25 mouse cellular contexts compared by ENCODE assay signal in the genomic region with DNA sequence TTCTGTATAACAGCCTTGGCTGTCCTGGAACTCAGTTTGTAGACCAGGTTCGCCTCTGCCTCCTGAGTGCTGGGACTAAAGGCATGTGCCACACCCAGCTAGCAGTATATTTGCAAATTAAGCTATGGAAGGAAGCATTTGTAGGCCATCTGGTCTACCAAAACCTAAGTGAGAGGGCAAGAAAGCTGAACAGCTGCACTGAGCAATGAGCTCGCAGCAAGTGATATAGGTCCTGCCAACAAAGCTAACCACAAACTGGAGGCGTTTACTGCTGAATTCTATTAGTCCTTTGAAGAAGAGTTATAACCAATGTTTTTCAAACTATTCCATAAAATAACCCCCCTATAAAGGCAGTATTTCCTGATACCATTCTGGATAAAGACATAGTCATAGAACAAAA. TPM values are rescaled to one million over a fixed set of nuclear protein-coding genes. Genes with fewer than 3 reads are reported as not detected.
DNase-seq lines count a peak whose midpoint lies in the region; ATAC-seq and TF ChIP-seq lines count a peak whose summit lies in the region.
"Had no signal": no experiment of that assay in that cellular context is flagged by ENCODE, and none has a peak within 500 bp of the region (broad histone marks: within the 10 kb centered on the region; RNA-seq: fewer than 3 reads in every experiment).

No protein-coding gene starts in this region.

- no peaks in the 10 kb centered on the region for H3K36me3 ChIP-seq in embryonic facial prominence, embryonic 14.5 days (ENCODE audit: control insufficient read depth, insufficient read depth, low read length)
- no peaks in the 10 kb centered on the region for H3K36me3 ChIP-seq in embryonic facial prominence, embryonic 10.5 days (replicated peaks)
- no peaks in the 10 kb centered on the region for H3K36me3 ChIP-seq in intestine, embryonic 14.5 days (ENCODE audit: control insufficient read depth, insufficient read depth, low read length)
- no peaks in the 10 kb centered on the region for H3K36me3 ChIP-seq in intestine, postnatal 0 days (ENCODE audit: control insufficient read depth, insufficient read depth)
- H3K36me3 ChIP-seq: embryonic facial prominence, embryonic 13.5 days; forebrain, embryonic 15.5 days; G1E had no signal

- H3K4me3 ChIP-seq in embryonic facial prominence, embryonic 14.5 days (ENCODE audit: low read depth, low read length), result no peak overlapping the region
- no peak overlapping the region for H3K4me3 ChIP-seq in embryonic facial prominence, embryonic 10.5 days
- no peak overlapping the region for H3K4me3 ChIP-seq in intestine, embryonic 14.5 days (ENCODE audit: low read depth, low read length)
- H3K4me3 ChIP-seq in intestine, postnatal 0 days (ENCODE audit: low read depth, low read length), result no peak overlapping the region
- H3K4me3 ChIP-seq: embryonic facial prominence, embryonic 13.5 days; forebrain, embryonic 13.5 days; forebrain, embryonic 15.5 days had no signal

- DNase-seq in embryonic facial prominence, embryonic 14.5 days (ENCODE audit: low spot score), result peak; percentile 50
- DNase-seq in embryonic facial prominence, embryonic 10.5 days (ENCODE audit: low spot score), result no peak
- DNase-seq in intestine, embryonic 14.5 days (ENCODE audit: low spot score), result peak; percentile 29
- peak; percentile 10 for DNase-seq in 3T3-L1 (ENCODE audit: low read depth, low spot score)
- DNase-seq in brain, adult 2 months (ENCODE audit: low read depth, low spot score), result peak; percentile 14
- DNase-seq in adrenal gland, postnatal 4 days (ENCODE audit: low spot score in 2 of 2), result no peak
- no peak for DNase-seq in urinary bladder, postnatal 14 days (ENCODE audit: low spot score)
- DNase-seq: adrenal gland, adult 8-10 months; adrenal gland, postnatal 14 days; adrenal gland, postnatal 36 days; cerebellum, adult 11-12 months; cerebellum, adult 2 months; cerebellum, adult 9-10 months; cerebellum, postnatal 10 days; cerebellum, postnatal 25 days; forebrain, postnatal 0 days had no signal

- 62% methylated on average over 3 of the region's 3 CpGs for WGBS in embryonic facial prominence, embryonic 14.5 days
- WGBS in embryonic facial prominence, embryonic 10.5 days, result 94% methylated on average over 3 of the region's 3 CpGs
- 90% methylated on average over 3 of the region's 3 CpGs for whole genome bisulfite sequencing in intestine, embryonic 14.5 days
- WGBS in intestine, postnatal 0 days, result 92% methylated on average over 3 of the region's 3 CpGs

- H3K27ac ChIP-seq in embryonic facial prominence, embryonic 14.5 days (replicated peaks; ENCODE audit: low read depth, low read length), result no peak overlapping the region
- no peak overlapping the region for H3K27ac ChIP-seq in embryonic facial prominence, embryonic 10.5 days (replicated peaks)
- no peak overlapping the region for H3K27ac ChIP-seq in intestine, embryonic 14.5 days (ENCODE audit: low read depth)
- no peak overlapping the region for H3K27ac ChIP-seq in intestine, postnatal 0 days (ENCODE audit: low read depth, low read length)
- H3K27ac ChIP-seq: embryonic facial prominence, embryonic 13.5 days; forebrain, embryonic 13.5 days; forebrain, embryonic 15.5 days had no signal

- TF ChIP-seq CTCF in intestine, postnatal 0 days (IDR thresholded peaks at IDR 0.05; ENCODE audit: low read depth), result no peak

- peaks cover 9% of the 10 kb centered on the region; the same call in 1 of the 2 replicates for H3K4me1 ChIP-seq in embryonic facial prominence, embryonic 14.5 days (ENCODE audit: control insufficient read depth, insufficient read depth, low read length)
- H3K4me1 ChIP-seq in embryonic facial prominence, embryonic 10.5 days, result peaks cover 14% of the 10 kb centered on the region
- H3K4me1 ChIP-seq in intestine, embryonic 14.5 days (replicated peaks; ENCODE audit: control insufficient read depth, insufficient read depth, low read length), result 0 out of 2 replicates have a peak, but pooled peaks cover 2% of the 10 kb centered on the region
- no peaks in the 10 kb centered on the region for H3K4me1 ChIP-seq in intestine, postnatal 0 days (replicated peaks; ENCODE audit: control insufficient read depth, insufficient read depth, low read length)
- H3K4me1 ChIP-seq: forebrain, embryonic 15.5 days had no signal

- no peaks in the 10 kb centered on the region for H3K27me3 ChIP-seq in embryonic facial prominence, embryonic 14.5 days (replicated peaks; ENCODE audit: control insufficient read depth, insufficient read depth, low read length)
- H3K27me3 ChIP-seq in embryonic facial prominence, embryonic 10.5 days (replicated peaks; ENCODE audit: low read depth, poor library complexity, severe bottlenecking), result no peaks in the 10 kb centered on the region
- no peaks in the 10 kb centered on the region for H3K27me3 ChIP-seq in intestine, embryonic 14.5 days (replicated peaks; ENCODE audit: control insufficient read depth, insufficient read depth, low read length)
- no peaks in the 10 kb centered on the region for H3K27me3 ChIP-seq in intestine, postnatal 0 days (replicated peaks; ENCODE audit: control insufficient read depth, insufficient read depth, low read length)
- H3K27me3 ChIP-seq: CH12.LX; embryonic facial prominence, embryonic 13.5 days; forebrain, embryonic 13.5 days; forebrain, embryonic 15.5 days had no signal

- H3K9ac ChIP-seq in embryonic facial prominence, embryonic 14.5 days (ENCODE audit: low read depth, low read length), result no peak overlapping the region
- no peak overlapping the region for H3K9ac ChIP-seq in intestine, embryonic 14.5 days (ENCODE audit: low read length)
- H3K9ac ChIP-seq in intestine, postnatal 0 days (ENCODE audit: low read depth, low read length), result no peak overlapping the region
- H3K9ac ChIP-seq: embryonic facial prominence, embryonic 13.5 days; forebrain, embryonic 13.5 days; forebrain, embryonic 15.5 days; forebrain, postnatal 0 days had no signal

- no peak for ATAC-seq in embryonic facial prominence, embryonic 14.5 days (ENCODE audit: low read depth)
- ATAC-seq in intestine, embryonic 14.5 days (replicated peaks; ENCODE audit: low FRiP score, low TSS enrichment, low read depth), result no peak
- no peak for ATAC-seq in intestine, postnatal 0 days
- ATAC-seq: activated CD4-positive, CD25-positive, alpha-beta regulatory T cell, adult 4 months; CD4-positive, CD25-positive, alpha-beta regulatory T cell, adult 4 months; forebrain, embryonic 13.5 days; forebrain, embryonic 15.5 days; forebrain, postnatal 0 days; Patski had no signal

- H3K9me3 ChIP-seq in embryonic facial prominence, embryonic 14.5 days (ENCODE audit: control insufficient read depth, low read length), result no peaks in the 10 kb centered on the region
- H3K9me3 ChIP-seq in embryonic facial prominence, embryonic 10.5 days, result no peaks in the 10 kb centered on the region
- no peaks in the 10 kb centered on the region for H3K9me3 ChIP-seq in intestine, embryonic 14.5 days (ENCODE audit: control insufficient read depth, low read length)
- no peaks in the 10 kb centered on the region for H3K9me3 ChIP-seq in intestine, postnatal 0 days (ENCODE audit: control insufficient read depth)
- H3K9me3 ChIP-seq: embryonic facial prominence, embryonic 13.5 days; forebrain, embryonic 13.5 days; forebrain, embryonic 15.5 days; G1E had no signal

- H3K4me2 ChIP-seq in embryonic facial prominence, embryonic 14.5 days (ENCODE audit: low read depth, low read length), result no peak overlapping the region
- H3K4me2 ChIP-seq in intestine, embryonic 14.5 days (ENCODE audit: low read length), result no peak overlapping the region
- H3K4me2 ChIP-seq in intestine, postnatal 0 days (replicated peaks; ENCODE audit: low read depth), result no peak overlapping the region
- H3K4me2 ChIP-seq: embryonic facial prominence, embryonic 13.5 days; forebrain, embryonic 13.5 days; forebrain, embryonic 15.5 days had no signal

RNA-seq across cellular contexts. Expression of a gene that starts 27.1 kb away (rescaled TPM):
- 33.2 and 35.2 TPM in 2 replicates for polyA plus RNA-seq in embryonic facial prominence, embryonic 14.5 days (2014; fragmentation: Nextera tagmentation; extraction: Ambion mirVana)
- polyA plus RNA-seq in embryonic facial prominence, embryonic 10.5 days (2016; fragmentation: Nextera tagmentation; extraction: Ambion mirVana), result 44.6 and 48.8 TPM in 2 replicates
- 27.2 and 33.7 TPM in 2 replicates for polyA plus RNA-seq in intestine, embryonic 14.5 days (2014; fragmentation: Nextera tagmentation; extraction: Ambion mirVana)
- polyA plus RNA-seq in intestine, postnatal 0 days (2015; fragmentation: Nextera tagmentation; extraction: Ambion mirVana), result 12.0 and 12.4 TPM in 2 replicates
- 10 to 100 TPM; 27.3 to 28.4 TPM for total RNA-seq in adrenal gland, postnatal 4 days (2021)

Comparison
In these comparisons a context has a peak if more than half of its experiments do, and no peak if none do; other contexts are left out.
1. DNase-seq: peak in embryonic facial prominence, embryonic 14.5 days (single experiment), intestine, embryonic 14.5 days (single experiment), 3T3-L1 (single experiment) and brain, adult 2 months (single experiment); none in embryonic facial prominence, embryonic 10.5 days (single experiment), adrenal gland, postnatal 4 days (0 of 2) and urinary bladder, postnatal 14 days (single experiment).